Mouse (Mus musculus): Measurements from ENCODE around the gene Gsg1. TPM values are rescaled to one million over a fixed set of nuclear protein-coding genes. Genes with fewer than 3 reads are reported as not detected.

Gene Gsg1
- total RNA-seq (2021): under 1 TPM; 0.44 to 0.65 TPM
- long read RNA-seq, experiment 1, partial matches to known transcripts: 1 of 1 reads
- long read RNA-seq, experiment 1, other reads (novel, unspliced or antisense): 0 of 1 reads
- long read RNA-seq, experiment 2: 0 reads

DNA sequence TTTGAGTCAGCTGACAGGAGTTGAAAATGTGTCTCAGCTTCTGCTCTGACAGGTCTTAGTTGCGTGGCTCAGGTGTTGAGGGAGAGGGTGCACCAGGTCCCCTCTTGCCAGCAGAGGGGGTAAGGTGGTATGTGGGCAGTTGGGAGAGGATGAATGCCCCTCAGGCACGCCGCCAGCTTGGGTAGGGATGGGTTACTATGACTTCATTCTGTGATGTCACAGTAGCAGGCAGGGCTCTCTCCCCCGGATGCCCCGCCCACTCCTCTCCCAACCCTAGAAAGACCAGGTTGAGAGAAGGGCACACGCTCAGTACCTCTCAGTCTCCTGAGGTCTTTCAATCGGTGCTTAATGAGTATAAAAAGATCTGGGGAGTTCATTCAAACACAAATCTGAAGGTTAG is at the start of gene Gsg1:
Gene Gsg1 (minus strand): TSS at position 199 of the 400 bp plus-strand sequence.
- no peak for DNase-seq

DNA sequence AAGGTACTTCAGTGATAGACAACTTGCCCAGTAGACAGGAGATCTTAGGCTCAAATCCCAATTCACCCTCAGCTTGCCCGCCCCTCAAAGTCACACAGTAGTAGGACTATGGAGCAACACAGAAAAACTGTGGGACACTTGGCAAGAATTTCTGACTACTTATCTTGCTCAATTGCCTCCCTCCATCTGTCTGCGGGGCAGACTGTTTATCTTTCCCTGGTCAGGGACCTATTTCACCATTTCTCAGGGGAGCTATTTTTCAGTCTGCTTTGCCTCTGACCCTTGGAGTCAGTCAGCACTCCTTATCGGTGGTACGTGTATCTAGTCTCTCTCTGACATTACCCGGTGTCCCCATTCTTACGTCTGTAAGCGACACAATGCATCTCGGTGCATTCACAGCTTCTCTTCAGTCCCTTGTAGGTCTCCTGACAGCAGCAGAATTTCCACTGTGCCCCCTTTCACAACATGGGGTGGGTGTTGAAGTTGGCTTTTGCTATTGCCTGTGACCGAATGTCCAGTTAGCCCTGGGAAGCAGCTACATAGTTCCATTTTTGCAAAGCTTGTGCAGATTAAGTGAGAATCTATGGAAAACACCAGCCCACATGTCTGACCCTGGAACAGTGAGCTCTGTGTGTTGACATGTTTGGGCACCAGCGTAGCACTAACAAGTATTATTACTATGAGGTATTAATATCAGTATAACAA is 48.4 kb upstream of the Gsg1 start:
- peak in 1 of 2 experiments; percentile 50 for DNase-seq

DNA sequence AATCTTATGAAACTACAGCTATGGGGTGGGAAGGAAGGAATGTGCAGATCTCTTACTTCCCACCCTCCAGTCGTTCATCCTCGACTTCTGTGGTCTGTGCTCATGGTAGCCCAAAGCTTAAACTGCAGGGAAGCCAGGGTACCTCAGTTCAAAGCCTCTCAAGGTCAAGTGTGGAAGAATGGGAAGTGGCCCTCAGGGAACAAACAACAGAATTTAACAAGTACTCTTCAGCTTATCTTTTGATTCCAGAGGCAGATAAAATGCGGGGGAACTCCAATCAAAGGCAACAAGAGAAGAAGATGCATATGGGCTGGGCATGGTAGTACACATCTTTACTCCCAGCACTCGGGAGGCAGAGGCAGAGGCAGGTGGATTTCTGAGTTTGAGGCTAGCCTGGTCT is 46.3 kb upstream of the Gsg1 start:
- DNase-seq: no peak

DNA sequence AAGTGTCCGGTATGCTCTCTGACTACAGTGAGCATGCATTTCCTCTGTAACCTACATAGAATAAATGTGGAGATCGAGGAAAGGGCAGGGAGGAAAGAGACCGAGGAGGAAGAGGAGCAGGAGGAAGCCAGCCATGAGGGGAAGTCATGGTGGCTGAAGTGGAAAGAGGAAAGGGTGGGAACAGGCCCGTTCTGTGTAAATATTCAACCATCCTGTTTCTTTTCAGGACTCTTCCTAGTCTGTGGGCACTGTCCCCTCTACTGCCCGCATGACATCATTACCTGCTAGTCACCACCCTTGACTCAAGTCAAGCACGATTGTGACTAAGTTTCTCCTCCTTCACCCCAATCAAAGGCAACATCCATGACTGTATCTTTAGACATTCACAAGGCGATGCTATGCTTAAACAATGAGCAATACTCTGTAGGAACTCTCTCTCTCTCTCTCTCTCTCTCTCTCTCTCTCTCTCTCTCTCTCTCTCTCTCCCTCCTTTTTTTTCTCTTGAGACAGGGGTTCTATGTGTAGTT is 44.9 kb upstream of the Gsg1 start:
- DNase-seq: no peak

DNA sequence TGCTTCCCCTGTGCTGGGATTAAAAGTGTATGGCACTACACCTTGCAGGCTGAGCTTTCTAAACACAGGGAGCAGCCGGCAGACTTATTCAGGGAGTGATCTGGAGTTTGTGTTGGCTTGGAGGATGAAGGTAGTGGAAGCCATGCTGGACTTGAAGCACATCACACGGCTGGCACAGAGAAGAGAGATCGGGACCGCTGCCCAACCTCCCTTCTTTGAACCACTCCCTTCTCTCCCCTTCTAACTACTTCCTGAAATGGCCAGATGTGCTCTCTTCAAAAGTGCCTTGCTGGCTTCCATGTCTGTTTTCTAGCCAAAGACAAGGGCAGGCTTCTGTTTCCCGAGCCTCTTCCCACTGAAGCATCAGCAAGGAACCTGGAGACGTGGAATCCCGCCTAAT is 43.4 kb upstream of the Gsg1 start:
- peak in 1 of 2 experiments; percentile 36 for DNase-seq

DNA sequence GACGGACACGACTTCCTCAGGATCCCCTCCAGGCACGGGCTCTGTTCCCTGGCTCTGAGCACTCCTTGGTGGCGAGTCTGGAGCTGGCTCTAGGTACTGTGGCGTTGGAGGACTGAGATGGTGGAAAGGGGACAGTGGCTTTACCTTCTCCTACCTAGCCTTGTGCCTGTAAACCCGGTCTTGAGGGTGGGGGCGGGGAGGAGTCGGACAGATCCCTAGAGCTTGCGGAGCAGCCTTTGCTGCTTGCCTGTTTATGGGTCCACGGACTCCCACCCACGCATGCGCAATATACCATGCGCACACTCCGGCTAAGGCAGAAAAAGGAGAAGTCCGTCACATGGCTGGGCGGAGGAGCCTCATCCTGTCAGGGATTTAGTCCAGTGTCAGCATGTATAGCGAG is 42.1 kb upstream of the Gsg1 start:
- peak; percentile 33 to 82 for DNase-seq

DNA sequence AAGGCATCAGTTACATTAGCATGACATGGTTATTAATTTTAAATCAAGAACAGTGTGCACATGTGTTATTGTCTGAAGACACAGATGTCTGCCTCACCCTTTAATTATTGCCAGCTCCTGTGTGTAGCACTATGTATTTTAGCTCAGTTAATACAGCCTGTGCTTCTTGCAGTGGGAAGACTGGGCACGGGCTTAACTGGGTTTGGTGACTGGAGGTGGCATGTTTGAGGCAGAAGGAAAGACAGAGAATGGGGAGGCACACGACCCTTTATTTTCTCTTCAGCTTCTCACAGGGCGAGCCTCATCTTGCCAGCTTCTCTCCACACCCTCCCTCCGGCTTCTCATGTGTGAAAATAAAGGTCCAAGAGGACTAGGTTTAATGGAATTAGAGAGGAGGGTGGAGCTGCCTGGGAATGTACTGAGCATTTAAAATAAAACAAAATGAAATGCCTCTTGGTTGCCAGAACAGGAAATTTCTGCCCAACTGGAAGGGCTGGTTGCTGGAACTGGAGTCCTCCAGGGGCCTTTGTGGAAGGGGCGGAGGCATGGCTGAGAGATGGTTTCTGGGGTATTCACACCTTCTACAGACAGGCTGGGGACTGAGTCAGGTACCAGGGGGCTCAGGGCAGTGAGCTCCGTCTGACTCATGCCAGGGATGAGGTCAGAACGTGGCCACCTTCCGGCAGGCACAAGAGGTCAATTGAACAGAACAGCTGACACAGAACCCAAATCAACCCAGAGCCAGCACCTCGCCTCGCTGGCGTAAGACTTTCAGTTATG is 41.1 kb upstream of the Gsg1 start:
- peak; percentile 35 to 42 for DNase-seq

DNA sequence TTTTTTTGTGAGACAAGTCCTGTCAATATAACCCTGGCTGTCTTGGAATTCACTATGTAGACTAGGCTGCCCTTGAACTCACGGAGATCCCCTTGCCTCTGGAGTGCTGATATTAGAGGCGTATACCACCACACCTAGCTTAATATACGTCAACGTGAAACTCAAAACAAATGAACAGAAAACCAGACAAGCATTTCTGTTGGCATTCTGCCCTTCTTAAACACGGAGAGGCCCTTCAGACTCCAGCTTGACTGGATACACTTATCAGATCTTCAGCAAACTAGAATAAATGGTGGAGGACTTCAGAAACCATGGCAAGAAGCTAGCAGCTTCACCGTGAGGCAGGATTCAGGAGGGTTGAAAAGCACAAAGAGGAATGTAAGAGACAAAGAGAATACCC is 40.0 kb upstream of the Gsg1 start:
- DNase-seq: no peak

DNA sequence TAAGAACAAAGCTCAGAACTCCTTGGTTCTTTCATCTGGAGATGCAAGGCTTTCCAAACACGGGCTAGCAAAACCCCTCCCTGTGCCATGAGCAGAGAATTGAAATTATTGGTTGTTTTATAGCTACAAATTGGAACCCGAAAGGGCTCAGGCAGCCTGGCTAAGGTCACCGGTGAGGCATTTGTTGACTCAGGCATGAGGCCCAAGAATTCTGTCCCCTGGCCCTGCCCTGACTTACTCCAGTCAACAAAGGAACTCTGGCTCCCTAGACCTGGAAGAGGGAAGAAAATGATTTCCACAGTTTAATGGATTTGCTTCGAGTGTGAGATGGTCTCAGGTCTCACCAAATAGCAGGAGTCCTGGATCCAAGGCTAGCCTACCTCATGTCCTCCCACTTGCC is 38.2 kb upstream of the Gsg1 start:
- peak in 1 of 2 experiments; percentile 36 for DNase-seq

DNA sequence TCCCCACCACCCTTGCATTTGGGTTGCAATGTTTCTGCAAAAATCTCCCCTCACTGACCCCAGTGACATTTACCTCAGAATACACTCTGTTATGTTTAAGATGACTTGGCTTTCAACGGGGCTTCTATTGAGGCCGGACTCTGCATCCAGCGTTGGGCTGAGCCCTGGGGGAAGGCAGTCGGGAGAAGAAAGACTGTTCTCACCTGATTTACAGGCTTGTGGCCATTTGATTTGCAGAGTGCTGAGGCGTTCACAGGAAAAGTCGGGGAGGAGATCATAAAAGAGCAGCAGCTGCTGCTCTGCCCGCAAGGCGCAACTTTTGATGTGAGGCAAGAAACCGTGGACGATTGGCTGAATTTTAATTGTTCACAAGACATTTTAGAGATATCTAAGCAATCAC is 25.7 kb upstream of the Gsg1 start:
- DNase-seq: no peak

DNA sequence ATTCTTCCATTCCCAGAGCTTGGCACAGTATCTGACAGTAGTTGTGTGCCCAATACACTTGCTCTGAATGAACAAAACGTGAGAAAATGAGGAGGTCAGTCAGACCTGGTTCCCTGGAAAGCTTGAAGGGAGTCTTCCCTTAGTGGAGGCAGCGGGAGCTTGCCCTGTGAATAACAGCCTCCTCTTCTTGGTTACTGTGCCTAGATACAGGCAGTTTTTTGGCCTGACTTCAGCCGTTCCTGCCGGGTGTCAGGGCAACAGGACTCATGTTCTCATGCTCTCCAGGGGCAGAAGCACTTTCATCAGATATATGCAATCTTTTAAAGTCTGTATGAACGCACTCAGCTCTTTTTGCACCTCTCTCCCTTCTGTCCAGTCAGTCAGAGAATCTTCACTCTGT is 25.1 kb upstream of the Gsg1 start:
- no peak for DNase-seq

DNA sequence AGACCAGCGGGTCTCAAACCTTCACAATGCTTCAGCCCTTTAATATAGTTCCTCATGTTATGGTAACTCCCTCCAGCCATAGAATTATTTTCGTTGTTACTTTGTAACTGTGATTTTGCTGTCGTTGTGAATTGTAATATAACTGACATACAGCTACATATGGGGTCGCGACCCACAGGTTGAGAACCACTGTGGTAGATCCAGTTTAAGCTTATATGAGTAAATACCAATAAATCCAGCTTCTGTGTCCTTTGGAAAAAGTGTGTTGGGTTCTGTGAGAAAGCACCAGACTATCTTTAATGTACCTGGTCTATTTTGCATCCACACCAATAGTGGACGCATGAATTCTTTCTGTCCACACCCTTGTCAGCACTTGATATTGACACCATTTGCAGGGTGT is 24.2 kb upstream of the Gsg1 start:
- DNase-seq: no peak

DNA sequence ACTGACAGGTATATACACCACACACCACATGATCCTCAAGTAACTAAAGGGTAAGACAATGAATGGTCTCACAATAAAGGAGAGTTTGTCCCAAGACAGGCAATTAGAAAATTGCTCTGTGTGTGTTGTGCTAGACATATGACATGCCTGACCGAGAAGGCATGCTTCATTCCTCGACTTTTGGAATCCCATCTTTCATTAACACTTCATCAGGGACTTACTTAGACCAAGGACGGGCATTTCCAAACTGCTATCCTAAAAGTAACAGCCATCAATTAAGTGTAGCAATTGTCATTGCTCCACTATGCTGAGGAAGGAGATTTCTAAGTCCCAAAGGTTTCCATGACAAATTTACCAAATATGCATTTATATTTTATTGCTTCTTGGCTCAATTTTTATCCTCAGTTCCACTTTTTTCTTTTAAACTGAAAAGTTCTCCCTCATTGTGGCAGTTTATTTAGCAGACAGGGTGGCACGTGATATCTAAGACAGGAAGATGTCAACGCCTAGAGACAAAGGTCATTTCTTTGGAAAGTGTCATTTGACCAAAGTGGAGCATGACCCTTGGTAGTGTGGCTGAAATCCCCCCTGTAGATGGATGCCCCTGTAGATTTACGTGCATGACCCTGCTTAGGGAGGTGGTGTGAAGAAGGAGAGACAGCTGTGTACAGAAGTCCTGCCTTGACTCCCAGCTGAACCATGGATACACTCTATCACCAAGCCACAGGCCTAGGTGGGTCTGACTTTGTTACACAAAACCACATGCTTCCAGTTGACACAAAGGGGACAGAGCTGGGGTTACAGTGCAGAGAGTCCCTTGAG is 22.5 kb upstream of the Gsg1 start:
- DNase-seq: no peak

DNA sequence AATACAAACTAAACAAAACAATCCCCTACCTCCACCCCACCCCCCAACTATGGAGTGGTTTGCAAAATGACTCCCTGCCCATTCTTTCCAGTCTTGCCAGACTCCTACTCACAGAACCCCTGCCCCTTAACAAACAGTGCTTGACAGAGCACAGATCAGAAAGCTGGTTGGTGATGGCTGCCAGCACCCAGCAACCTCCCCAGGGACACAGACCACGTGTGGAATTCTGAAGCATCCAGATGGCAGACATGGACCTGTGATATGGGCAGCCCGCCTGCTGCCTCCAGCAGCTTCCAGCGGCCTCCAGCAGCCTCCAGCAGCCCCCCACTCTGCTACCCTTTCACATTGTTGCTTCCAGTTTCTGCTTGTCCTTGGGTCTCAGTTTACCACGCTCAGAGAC is 21.1 kb upstream of the Gsg1 start:
- DNase-seq: no peak

DNA sequence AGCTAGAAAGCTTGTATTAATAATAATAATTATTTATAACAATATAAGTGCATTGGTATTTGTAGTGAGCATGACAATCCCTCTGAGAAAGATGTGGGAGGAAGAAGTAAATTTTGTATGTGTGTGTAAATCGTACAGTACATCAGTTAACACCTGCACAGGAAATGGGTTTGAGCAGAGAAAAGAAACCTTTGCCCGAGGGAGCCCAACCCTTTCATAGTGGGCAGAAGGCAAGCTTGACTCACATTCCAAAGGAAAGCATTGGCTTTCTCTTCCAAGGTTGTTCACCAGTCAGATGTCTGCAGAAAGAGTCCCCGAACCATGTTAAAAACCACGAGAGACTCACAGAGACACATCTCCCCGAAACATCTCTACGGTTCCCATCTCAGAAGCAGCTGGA is 18.9 kb upstream of the Gsg1 start:
- DNase-seq: no peak

DNA sequence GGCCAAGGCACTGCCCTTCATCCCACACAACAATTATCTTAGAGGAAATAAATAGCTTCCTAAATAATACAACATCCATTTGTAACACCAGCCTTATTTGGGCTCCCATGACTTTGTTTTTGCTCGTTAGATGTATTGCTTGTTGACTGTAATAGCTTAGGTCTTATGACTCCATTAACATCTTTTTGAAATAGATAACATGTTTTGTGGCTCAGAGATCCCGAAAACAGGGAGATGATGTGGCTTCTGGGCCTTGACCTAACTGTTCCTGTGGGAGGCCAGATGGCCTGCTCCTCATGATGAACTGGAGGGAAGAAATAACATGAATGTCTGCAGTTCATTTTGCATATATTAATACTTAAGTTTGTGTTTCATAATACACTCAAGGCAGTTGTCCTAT is 17.6 kb upstream of the Gsg1 start:
- no peak for DNase-seq

DNA sequence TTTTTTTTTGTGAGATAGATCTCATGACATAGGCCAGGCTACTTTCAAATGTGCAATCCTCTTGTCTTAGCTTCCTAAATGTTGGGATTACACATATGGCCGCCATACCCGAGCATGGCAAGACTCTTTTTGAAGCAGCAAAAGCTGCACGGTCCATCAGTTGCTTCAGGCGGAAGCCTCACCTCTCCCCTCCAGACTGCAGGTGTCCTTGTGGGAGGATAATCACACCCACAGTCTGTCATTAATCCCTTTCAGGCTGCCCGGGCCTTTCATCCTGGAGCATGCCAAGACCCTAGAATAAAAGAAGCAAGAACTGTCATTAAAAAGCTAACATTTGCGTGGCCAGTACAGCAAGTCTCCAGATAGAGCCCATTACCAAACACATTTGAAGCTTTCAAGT is 15.5 kb upstream of the Gsg1 start:
- no peak for DNase-seq

DNA sequence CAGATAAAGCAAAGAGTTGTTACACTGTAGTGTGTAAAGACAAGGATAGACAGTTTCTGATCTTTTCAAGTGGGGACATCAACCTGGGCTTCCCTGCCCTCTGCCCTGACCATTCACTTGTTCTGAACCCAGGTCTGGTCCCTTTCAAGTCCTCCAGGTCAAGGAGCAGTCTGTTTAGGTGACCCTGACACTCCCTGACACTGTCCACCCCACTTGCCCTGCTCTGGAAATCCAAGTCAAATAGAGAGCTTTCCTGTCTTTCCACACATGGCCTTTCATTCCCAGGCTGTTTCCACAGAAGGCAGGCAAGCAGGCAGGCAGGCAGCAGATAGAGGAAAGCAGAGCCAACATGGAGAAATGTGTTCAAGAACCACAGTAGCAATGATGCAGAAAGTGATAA is 14.2 kb upstream of the Gsg1 start:
- DNase-seq: peak in 1 of 2 experiments; percentile 25

DNA sequence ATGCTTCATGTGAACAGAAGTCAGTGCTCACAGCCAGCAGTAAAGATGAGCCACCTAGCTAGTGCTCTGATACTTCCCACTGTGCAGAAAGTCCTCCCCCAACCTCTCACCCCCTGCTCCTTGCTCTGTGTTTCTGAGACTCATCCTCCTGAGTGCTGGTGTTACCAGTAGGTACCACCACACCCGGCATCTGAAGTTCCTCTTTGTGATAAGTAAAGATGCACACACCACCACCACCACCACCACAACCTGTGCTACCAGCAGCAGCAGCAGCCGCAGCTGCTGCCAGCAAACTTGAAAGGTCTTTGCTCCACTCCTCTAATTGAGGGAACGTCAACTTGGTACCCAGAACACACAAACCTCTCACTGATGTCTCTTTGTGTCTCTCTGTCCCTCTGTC is 13.1 kb upstream of the Gsg1 start:
- no peak for DNase-seq

DNA sequence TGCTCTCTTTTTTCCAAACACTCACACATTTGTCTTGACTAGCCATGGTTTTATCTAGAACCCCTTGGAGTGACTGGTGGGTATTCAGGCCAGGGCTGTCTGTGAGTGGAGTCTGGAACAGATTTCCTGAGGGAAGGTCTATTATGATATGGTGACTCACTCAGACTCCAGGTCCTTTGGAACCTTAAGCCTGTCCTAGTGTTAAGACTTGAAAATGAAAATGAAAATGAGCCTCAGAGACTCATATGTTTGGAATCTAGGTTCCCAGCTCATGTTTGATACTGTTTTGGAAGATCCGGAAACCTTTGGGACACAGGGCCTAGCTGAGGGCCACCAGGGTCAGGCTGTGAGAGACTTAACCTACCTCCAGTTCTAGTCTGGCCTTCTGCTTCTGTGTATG is 11.9 kb upstream of the Gsg1 start:
- no peak for DNase-seq

DNA sequence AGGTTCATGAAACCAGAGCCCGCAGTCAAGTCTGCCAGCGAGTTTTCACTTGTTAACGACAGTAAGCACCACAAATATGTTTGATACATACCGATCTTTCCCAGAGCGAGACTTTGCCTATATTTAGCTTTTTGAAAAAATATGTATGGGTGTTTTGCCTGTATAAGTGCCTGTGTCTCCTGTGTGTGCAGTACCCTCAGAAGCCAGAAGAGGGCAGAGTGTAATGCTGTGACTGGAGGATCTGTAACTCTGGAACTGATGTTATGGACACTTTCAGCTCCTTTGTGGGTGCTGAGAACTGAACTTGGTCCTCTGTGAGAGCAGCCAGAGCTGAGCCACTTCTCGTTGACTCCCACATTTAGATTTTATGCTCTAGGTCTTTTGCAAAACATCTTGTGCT is 10.0 kb upstream of the Gsg1 start:
- DNase-seq: no peak

DNA sequence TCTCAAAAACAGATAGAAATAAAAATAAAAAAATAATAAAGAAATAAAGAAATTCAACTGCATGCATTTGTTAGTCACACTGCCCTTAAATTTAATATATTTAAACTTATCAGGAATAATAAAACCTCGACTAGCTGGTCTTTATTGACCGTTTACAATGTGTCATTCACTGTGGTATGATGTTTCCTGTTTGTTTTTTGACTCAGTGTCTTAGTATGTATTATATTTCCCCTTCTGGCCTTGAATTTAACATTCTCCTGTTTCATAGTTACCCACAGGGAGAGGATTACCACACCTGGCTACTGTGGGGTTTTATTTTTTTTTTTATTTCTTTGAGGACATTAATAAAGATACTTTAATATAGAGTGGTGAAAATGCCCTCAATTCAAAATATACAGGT is 8.4 kb upstream of the Gsg1 start:
- DNase-seq: no peak

DNA sequence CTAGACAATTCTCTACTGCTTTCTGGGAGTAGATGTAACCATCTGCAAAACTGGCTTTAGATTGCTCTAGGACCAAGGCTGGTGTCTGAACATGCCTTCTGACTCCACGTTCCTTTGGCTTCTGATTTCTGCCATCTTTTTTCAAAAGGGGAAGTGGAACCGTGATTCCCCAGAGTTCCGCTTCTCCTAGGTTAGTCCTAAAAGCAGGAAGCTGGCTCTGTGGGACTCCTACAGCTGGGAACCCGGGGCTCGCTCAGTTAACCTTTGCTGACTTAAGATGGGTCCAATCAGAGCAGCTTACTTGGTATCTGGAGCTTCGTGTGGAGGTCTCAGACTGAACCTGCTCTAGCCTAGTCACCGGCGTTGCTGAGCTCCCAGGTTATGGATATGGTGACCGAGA is 7.0 kb upstream of the Gsg1 start:
- DNase-seq: peak in 1 of 2 experiments; percentile 39
